Mouse (Mus musculus): ENCODE results near the gene Trim2.

The Trim2 gene

DNA sequence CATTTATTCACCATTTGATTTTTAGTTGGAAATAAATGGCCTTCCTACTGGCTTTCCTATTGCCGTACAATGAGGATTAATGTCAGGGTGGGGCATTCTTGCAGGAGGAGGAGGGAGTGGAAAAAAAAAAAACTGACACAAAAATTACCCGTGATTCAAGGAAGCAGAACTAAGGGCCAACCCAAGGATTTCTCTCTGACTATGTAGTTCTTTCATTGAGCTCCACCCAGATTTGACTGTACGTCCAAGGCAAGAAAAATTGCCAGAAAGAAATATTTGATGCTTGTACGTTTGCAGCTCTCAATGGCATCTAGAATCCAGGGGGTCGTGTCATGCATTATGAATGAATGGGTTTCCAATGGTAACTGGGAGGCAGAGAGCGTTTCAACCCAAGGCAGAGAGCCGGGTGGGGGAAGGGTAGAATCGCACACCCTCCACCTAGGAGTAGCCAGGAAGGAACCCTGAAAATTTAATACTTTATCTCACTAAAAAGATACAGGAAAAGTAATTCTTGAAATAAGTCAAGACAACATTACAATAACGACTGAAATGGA is 86.9 kb downstream of the Trim2 start:
- peak; percentile 77 for DNase-seq (ENCODE audit: low spot score)

DNA sequence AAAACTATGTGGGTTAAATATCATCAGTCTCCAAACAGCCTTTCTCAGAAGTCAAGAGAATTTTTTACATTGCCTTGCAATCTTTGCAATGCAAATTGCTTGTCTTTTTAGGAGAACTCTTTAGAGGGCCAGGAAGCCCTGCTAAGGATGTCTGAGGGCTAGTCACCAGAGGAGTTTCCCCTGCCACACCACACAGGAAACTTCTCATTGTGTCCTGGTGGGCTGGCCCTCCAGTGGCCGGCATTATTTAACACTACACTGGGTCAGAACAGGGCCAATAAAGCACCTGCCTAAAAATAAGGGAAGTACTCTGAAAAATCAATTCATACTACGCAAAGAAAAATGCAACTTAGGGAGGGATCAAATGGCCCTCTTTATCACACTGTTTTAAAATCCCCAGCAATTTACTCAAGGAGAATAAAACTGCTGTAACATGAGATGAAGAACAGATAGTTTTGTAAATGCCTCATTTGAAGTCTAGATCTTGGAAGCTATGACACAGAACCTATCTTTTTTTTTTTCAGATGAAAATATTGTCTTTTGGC is 87.4 kb downstream of the Trim2 start:
- peak; percentile 37 for DNase-seq (ENCODE audit: low spot score)

GRCm38 (mm10) chr3:84218498-84218897 is 88.2 kb downstream of the Trim2 start:
- DNase-seq (ENCODE audit: low spot score) = no peak

DNA sequence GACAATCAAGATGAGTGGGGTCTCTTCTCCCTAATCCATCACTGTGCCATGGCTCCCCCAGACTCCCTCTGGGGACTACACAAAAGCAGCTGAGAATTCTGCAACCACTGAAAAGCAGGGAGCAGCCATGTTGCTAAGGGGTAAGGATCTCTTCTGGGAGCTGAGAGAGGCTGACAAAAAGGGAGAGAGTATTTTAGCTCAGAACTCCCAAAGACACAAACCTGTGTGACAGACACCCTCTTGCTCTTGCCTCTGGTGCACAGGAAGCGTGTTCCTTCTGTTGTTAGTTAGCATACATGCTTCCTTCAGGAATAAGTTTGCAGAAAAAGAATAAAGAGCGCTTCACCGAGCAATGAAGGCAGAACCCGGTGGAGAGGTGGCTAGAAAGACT is 88.7 kb downstream of the Trim2 start:
- DNase-seq (ENCODE audit: low spot score) = no peak

- DNase-seq (ENCODE audit: low spot score) = no peak
Observed at GRCm38 (mm10) chr3:84217118-84217960, 89.3 kb downstream of the Trim2 start.

DNA sequence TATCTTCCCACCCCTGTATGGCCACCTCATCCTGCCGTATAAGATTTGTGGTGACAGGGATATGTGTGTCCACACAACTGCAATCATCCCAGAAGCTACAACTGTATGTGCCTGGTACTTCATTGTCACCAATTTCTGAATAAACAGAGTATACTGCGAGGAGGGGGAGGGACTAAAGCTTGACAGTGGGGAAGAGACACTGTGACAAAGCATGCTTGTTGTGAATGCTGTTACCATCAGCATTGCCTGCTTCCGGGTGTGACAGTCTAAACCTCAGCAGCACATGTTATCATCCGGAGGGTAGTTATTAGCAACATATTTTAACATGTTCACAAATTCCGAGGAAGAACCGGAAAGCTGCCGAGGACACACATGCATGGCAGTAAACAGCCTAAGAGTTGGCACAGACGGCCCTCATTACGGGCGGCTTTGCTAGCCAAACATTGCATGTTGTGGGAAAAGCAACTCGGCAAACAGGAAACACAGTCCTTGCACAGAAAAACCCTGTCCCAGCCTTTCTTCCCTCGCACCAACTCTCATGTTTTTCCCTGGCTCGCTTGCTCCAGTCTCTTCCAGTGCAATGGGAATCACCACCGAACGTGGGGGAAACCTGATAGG is 90.8 kb downstream of the Trim2 start:
- DNase-seq (ENCODE audit: low spot score) = no peak

DNA sequence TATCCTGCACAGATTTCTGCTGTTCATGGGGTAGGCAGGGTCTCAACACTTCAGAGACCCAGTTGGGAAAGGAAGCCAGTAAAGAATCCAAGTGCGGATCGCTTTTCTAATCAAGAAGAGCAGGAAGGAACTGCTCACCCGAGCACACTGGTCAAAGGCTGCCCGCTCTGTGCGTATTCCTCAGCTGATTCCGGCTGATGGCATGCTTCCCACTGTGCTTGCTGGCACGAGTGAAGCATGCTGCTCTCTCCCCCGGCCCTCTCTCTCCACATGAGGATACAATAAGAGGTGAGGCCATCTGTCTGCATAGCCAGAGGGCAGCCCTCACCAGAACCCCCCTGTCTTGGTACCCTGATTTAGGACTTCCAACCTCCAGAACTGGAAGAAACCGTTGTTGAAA is 91.4 kb downstream of the Trim2 start:
- no peak for DNase-seq (ENCODE audit: low spot score)

DNA sequence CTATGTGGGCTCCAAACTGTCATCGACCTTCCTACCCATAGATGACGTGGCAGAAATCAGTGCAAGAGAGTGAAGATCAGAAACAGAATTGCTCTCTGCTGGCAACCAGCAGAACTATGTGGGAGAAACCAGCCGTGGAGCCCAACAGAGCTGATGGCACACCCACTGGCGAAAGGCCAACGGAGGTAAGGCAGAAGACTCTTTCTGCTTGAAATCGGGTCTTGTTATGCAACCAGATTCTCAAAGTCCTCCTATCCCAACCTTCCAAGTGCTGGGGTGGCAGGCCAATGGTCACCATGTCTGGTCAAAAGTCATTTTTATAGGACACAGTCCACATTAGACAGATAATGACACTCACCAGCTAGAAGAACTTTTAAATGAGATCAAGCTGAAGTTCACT is 92.2 kb downstream of the Trim2 start:
- DNase-seq (ENCODE audit: low spot score) = no peak

- no peak for DNase-seq (ENCODE audit: low spot score)
Observed at GRCm38 (mm10) chr3:84211340-84211875, 95.3 kb downstream of the Trim2 start.

GRCm38 (mm10) chr3:84208917-84209513 is 97.7 kb downstream of the Trim2 start:
- DNase-seq (ENCODE audit: low spot score) = no peak

DNA sequence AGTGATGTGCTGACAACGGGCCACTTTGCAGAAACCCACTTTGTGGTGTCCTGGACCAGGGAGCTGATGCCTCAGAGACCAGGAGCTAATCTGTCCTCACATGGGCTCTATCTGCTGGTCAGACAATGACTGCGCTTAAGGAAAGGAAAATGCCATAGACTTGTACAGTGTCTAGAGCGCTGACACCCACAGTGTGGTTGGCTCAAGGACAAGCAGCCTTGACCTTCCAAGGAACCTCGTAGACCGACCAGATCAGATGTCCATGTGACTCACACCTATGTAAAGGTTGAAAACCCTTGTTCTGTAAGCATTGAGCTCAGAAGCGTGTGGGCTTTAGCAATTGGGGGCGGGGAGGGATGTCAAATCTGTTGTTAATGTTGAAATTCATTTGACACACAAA is 98.2 kb downstream of the Trim2 start:
- no peak for DNase-seq (ENCODE audit: low spot score)

GRCm38 (mm10) chr3:84207366-84207765 is 99.3 kb downstream of the Trim2 start:
- DNase-seq (ENCODE audit: low spot score) = no peak

GRCm38 (mm10) chr3:84206106-84206505 is 100.6 kb downstream of the Trim2 start:
- DNase-seq (ENCODE audit: low spot score) = no peak

- no peak for DNase-seq (ENCODE audit: low spot score)
Observed at GRCm38 (mm10) chr3:84205650-84206049, 101.0 kb downstream of the Trim2 start.

DNA sequence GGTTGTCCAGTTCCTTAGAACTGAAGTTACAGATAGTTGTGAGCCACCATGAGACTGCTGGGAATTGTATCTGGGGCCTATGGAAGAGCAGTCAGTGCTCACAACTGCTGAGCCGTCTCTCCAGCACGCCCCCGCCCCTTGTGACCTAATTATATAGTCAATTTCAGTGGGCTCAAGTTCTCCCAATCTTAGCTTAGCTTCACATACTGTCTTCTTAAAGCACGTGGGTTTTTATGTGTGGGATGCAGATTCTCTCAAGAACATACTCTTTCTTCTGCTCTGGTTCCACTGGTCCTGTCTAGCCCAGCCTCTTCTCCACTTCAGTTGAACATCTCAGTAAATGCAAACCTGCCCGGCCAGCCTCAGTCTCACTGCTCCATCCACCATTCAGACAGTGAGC is 102.0 kb downstream of the Trim2 start:
- no peak for DNase-seq (ENCODE audit: low spot score)

DNA sequence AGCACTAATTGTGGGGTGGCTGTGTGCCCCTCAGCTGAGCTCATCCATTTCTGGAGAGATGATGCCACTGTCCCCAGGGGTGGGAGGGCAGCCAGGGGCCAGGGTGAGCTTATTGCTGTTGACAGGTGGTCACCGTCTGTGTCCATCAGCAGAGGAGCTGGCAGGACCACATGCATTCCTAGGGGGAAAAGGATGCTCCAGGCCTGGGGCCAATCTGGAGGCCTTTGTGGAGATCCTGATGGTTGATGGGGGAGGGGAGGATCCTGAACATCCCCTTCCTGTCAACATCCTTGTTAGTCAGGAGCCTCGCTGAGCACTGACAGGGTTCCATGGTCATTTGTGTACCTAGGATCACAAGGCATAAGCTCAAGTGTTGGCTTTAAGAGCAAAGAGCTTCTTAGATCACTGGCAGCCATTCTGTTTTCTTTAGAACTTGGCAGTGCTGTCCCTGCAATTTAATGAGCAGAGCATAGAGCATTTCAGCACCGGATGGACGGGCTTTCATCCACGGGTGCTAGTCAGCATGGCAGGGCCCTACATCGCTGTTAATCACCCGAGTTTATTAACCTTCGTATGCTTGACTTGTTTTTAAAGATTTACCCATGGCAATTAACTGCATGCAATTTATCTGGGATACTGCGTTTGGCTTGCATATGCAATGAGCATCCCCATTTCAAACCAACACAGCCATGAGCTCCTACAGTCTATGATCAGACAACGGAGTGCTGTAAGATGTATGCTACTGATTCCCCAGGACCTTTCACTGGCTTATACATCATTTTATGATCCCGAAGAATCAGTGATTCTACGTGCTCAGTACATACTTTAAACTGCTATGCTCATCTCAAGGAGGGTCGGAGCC is 105.9 kb downstream of the Trim2 start:
- DNase-seq (ENCODE audit: low spot score) = peak; percentile 32

DNA sequence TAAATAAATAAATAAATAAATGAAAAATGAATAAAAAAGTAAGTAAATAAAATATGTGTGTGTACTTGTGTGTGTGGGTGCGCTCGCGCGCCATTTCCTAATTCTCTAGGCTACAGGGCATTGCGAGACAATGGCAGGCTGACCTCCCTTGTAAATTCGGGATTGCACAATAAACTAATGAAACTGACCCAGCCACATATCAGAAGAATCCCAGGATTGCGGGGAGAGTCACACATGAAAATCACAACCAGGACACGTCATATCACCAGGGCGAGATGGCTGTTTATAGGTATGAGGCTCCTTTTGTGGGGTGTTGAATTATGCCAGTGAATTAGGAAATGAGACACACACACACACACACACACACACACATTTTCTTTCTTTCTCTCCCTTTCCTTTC is 107.2 kb downstream of the Trim2 start:
- no peak for DNase-seq (ENCODE audit: low spot score)

GRCm38 (mm10) chr3:84198229-84198628 is 108.4 kb downstream of the Trim2 start:
- DNase-seq (ENCODE audit: low spot score) = no peak

- no peak for DNase-seq (ENCODE audit: low spot score)
Observed at GRCm38 (mm10) chr3:84193881-84194280, 112.8 kb downstream of the Trim2 start.

DNA sequence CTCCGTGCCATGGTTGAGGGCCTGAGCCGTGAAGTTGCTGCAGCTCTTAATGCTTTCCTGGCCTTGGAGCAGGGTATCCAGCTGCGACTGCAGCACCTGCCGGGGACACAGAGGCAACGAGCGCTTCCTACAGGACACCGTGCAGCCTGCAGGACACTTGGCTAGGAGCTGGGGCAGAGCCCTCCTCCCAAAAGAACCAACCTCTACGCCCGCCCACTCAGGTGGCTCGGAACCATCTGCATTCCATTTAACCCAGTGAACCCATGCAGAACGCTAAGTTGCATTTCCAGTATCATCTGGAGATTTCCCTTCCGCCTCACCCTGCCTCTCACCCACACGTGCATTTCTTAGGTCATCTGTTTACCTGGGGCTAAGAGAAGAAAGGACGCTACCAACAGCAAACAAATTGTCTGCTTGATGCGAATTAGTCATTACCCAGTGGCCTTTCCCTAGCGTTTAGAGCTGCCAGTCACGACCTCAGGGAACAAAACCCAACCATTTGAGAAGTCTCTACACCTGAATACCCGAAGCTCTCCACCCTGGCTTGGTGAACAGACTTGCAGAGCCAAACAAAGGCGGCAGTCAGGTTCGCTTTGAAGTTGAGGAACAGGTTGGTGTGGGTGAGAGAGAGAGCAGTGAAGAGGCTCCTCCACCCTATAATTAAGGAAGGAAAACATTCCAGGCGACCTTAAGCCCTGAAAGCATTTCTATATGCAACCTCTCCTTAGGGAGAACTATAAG is 115.4 kb downstream of the Trim2 start:
- DNase-seq (ENCODE audit: low spot score) = peak; percentile 19

Measured in embryo, embryonic 10.5 days (tissue).